Mouse (Mus musculus) neural tube, embryonic 12.5 days (tissue): Measurements from ENCODE around the gene Gpr19. TPM values are rescaled to one million over a fixed set of nuclear protein-coding genes. Genes with fewer than 3 reads are reported as not detected.

ENCODE experiments used
- ATAC-seq: fragments of 200-750 bp; cut with Nextera tagmentation; 2 replicates; pipeline ENCODE4 v1.8.0; 2017; ENCODE audit warnings: low read depth, mild to moderate bottlenecking, moderate TSS enrichment, moderate library complexity; ENCODE audit not compliant: low FRiP score
- H3K27ac ChIP-seq: fragments of 300-500 bp; sonication (generic); 2 replicates; pipeline ENCODE4 v1.5.1; 2016
- H3K27me3 ChIP-seq: fragments of 300-500 bp; sonication (generic); replicated peaks from 2 replicates; pipeline ENCODE4 v1.6.1; 2016; ENCODE audit warnings: mild to moderate bottlenecking
- H3K36me3 ChIP-seq: fragments of 300-500 bp; sonication (generic); 2 replicates; pipeline ENCODE4 v1.6.1; 2016; ENCODE audit warnings: mild to moderate bottlenecking
- H3K4me1 ChIP-seq: fragments of 300-500 bp; sonication (generic); 2 replicates; pipeline ENCODE4 v1.6.1; 2016
- H3K4me2 ChIP-seq: fragments of 300-500 bp; sonication (generic); replicated peaks from 2 replicates; pipeline ENCODE4 v1.6.1; 2016; ENCODE audit warnings: mild to moderate bottlenecking
- H3K4me3 ChIP-seq: fragments of 300-500 bp; sonication (generic); 2 replicates; pipeline ENCODE4 v1.5.1; 2016
- H3K9ac ChIP-seq: fragments of 300-500 bp; sonication (generic); 2 replicates; pipeline ENCODE4 v1.6.1; 2016; ENCODE audit warnings: mild to moderate bottlenecking
- H3K9me3 ChIP-seq: fragments of 300-500 bp; sonication (generic); 2 replicates; pipeline ENCODE4 v1.6.1; 2016; ENCODE audit warnings: mild to moderate bottlenecking
- WGBS: fragments of 180-500 bp; shearing (Covaris S2); methylation state at CpG from one replicate; pipeline ENCODE4 v1.1.7; 2016; 5-methylcytosine and 5-hydroxymethylcytosine counted together
- polyA plus RNA-seq: library from polyadenylated mRNA; unstranded; fragments of >200 nt; fragmentation: Nextera tagmentation; extraction: Ambion mirVana; gene quantifications from 2 replicates; pipeline ENCODE4 v1.2.1, GENCODE M21; 2016

The Gpr19 gene
- polyA plus RNA-seq, 1 experiment from 2014 or later: 35.7 TPM

- WGBS: under 1% methylated on average over 32 of the region's 32 CpGs
- ATAC-seq: no peak
Observed at GRCm38 (mm10) chr6:134921014-134921694, 22.8 kb upstream of the Gpr19 start.

GRCm38 (mm10) chr6:134920190-134921013 lies 22.0 kb upstream of the Gpr19 start, which contains the start of gene Cdkn1b:
Gene Cdkn1b, plus strand, starts transcription at chr6:134920401.
- no peaks in the 10 kb centered on the region for H3K9me3 ChIP-seq
- peak; percentile 93 for ATAC-seq
- H3K27ac ChIP-seq: peak within 1 kb of the TSS; percentile 86
- WGBS: under 1% methylated on average over 77 of the region's 77 CpGs
- H3K4me3 ChIP-seq: peak within 1 kb of the TSS; percentile 90
- H3K9ac ChIP-seq: peak within 1 kb of the TSS; percentile 87
- H3K27me3 ChIP-seq: no peaks in the 10 kb centered on the region
- peak within 1 kb of the TSS; percentile 93 for H3K4me2 ChIP-seq
- peaks cover 41% of the 10 kb centered on the region for H3K4me1 ChIP-seq
- no peaks in the 10 kb centered on the region for H3K36me3 ChIP-seq

More at GRCm38 (mm10) chr6:134921014-134921694, 22.8 kb upstream of the Gpr19 start:
- Histone ChIP-seq H3K4me2 (peak overlapping the region; percentile 93), H3K27ac (peak overlapping the region; percentile 86), H3K27me3 (no peaks in the 10 kb centered on the region), H3K4me3 (peak overlapping the region; percentile 90), H3K4me1 (peaks cover 42% of the 10 kb centered on the region), H3K9me3 (no peaks in the 10 kb centered on the region), H3K9ac (peak overlapping the region; percentile 87), H3K36me3 (no peaks in the 10 kb centered on the region)

DNA sequence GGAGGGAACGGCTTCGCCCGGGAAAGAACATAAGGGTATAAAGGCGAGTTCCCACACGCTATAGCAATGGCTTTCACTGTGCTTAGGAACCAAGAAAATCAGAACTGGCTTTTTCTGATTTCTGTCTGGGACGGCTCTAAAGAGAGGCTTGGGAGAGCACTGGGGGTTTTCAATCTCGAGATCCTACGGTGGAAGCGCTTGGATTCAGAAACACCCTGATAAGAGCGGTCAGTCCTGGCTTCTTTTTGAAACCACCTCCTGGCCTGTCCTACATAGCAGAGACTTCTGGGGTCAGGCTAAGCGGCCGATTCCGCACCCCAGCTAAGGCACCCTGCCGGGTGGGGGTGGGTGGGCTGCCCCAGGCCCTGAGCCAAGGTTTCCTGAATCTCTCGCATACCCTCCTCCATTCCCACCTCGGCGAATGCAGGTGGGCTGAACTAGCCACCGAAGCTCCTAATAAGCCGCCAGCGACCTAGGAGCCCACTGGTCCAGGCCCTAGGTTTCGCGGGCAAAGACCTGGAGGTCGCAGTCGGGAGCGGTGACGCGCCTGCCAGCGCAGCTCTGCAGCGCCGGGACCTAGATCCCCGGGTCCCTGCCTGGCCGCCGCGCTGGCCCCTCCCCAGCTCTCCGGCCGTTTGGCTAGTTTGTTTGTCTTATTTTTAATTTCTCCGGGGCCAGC lies 21.3 kb upstream of the Gpr19 start:
- Histone ChIP-seq H3K4me1 (peaks cover 39% of the 10 kb centered on the region), H3K4me2 (peak overlapping the region; percentile 93), H3K27ac (peak overlapping the region; percentile 86), H3K4me3 (peak overlapping the region; percentile 90), H3K36me3 (no peaks in the 10 kb centered on the region), H3K27me3 (no peaks in the 10 kb centered on the region), H3K9me3 (no peaks in the 10 kb centered on the region), H3K9ac (peak overlapping the region; percentile 87)
- WGBS: 3% methylated on average over 37 of the region's 37 CpGs
- ATAC-seq: peak; percentile 74

DNA sequence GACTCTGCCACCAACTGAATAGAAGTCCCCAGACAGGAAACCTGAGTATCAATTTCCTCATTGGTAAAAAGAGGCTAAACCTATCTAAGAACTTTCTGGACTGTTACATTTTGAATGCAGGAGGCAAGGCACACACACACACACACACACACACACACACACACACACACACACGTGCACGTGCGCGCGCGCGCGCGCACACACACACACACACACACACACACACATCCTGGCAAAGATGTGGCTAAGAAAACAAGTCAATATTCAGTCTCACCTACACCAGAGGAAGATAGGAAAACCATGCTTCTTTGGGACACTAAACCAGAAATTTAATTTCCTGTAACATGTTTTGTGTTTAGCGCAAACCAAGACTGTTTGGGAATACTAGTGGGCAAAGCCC lies 20.4 kb upstream of the Gpr19 start:
- Histone ChIP-seq H3K4me2 (no peak overlapping the region; the same call in 1 of the 2 replicates), H3K36me3 (no peaks in the 10 kb centered on the region), H3K27ac (no peak overlapping the region), H3K9ac (no peak overlapping the region), H3K4me1 (peaks cover 37% of the 10 kb centered on the region), H3K4me3 (no peak overlapping the region), H3K27me3 (no peaks in the 10 kb centered on the region), H3K9me3 (no peaks in the 10 kb centered on the region)
- ATAC-seq: no peak
- WGBS: 85% methylated on average over 10 of the region's 10 CpGs

DNA sequence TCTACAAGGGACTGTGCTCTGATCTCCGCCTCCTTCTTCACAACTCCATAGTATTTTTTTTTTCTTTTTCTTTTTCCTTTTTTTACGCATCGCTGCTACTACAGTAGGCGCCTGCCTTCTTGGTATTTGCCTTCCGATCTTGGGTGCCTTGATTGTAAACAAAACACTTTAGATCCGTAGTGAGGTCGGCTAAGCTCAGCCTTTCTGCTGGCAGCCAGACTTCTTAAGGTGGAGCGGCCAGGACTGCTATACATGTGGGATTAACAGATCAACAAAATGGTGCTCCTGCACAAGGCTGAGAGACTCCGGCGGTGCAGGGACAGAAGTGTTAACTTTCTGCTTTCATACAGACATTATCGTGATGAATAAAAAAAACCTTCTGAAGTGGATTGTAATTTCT lies 18.7 kb upstream of the Gpr19 start:
- Histone ChIP-seq H3K9ac (peak overlapping the region; percentile 35; the same call in 1 of the 2 replicates), H3K4me2 (peak overlapping the region; percentile 67), H3K4me1 (peaks cover 23% of the 10 kb centered on the region), H3K27me3 (no peaks in the 10 kb centered on the region), H3K9me3 (no peaks in the 10 kb centered on the region), H3K36me3 (no peaks in the 10 kb centered on the region), H3K4me3 (peak overlapping the region; percentile 38), H3K27ac (no peak overlapping the region)
- no peak for ATAC-seq
- 3% methylated on average over 11 of the region's 11 CpGs for WGBS

DNA sequence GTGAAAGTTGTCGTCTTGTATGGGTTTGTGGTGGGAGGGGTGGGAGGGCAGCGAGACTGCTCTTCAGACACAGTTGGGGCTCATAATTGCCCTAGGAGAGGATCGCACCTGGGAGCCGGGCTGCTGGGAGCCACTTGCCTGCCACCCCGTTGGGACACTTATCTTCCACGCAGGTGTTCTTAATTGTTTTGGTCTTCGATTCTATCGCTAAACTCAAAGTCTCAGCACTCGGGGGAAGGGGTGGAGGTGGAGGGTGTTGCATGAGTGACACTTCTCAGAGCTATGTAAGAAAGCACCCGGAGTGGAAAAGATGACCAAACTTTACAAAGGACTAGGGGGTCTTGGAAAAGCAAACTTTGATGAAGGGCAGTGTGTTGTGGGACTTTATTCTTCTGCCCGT lies 18.3 kb upstream of the Gpr19 start:
- H3K27ac ChIP-seq: no peak overlapping the region
- H3K4me2 ChIP-seq: peak overlapping the region; percentile 67

DNA sequence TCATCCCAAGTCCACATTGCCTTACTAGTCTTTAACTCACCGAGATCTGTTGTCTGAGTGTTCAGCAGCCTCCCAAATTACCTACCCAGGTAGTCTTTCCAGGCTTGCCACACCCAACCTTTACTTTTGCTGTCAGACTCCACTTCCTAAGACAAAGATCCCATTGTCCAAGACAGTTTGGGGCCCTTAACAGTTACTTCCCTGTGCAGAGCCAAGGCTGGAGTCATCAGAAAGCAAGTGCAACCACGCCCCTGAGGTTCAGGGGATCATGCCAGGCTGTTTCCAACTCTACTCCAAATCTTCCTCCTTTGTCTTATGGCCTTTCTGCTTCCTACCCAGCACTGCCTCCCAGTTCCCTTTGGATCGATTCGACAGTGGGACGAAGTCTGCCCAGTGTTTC lies 16.1 kb upstream of the Gpr19 start:
- 93% methylated on average over 5 of the region's 5 CpGs for WGBS
- Histone ChIP-seq H3K4me3 (no peak overlapping the region), H3K9me3 (no peaks in the 10 kb centered on the region), H3K27me3 (no peaks in the 10 kb centered on the region), H3K27ac (no peak overlapping the region), H3K36me3 (no peaks in the 10 kb centered on the region), H3K9ac (no peak overlapping the region), H3K4me2 (no peak overlapping the region), H3K4me1 (peaks cover 15% of the 10 kb centered on the region)
- no peak for ATAC-seq

More for the DNA sequence above, 18.3 kb upstream of the Gpr19 start:
- H3K36me3 ChIP-seq: no peaks in the 10 kb centered on the region
- no peaks in the 10 kb centered on the region for H3K9me3 ChIP-seq
- H3K9ac ChIP-seq: peak overlapping the region; percentile 35; the same call in 1 of the 2 replicates
- H3K4me3 ChIP-seq: peak overlapping the region; percentile 38
- H3K4me1 ChIP-seq: peaks cover 19% of the 10 kb centered on the region
- under 1% methylated on average over 11 of the region's 11 CpGs for WGBS
- no peak for ATAC-seq
- H3K27me3 ChIP-seq: no peaks in the 10 kb centered on the region

DNA sequence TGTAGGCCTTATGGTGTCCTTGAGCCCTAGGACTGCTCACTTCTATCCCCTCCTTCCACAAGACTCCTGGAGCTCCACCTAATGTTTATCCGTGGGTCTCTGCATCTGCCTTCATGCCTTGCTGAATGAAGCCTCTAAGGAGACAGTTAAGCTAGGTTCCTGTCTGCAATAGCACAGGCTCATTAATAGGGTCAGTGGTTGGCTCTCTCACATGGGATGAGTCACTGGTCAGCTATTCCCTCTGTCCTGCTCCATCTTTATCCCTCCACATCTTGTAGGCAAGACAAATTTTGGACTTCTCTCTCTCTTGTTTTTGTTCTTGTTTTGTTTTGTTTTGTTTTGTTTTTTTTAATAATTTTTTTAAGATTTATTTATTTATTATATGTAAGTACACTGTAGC lies 7.4 kb upstream of the Gpr19 start:
- no peaks in the 10 kb centered on the region for H3K27me3 ChIP-seq
- WGBS: 88% methylated on average over 1 of the region's 1 CpGs
- no peaks in the 10 kb centered on the region for H3K9me3 ChIP-seq
- no peak overlapping the region for H3K4me2 ChIP-seq
- no peak overlapping the region for H3K9ac ChIP-seq
- no peaks in the 10 kb centered on the region for H3K4me1 ChIP-seq
- ATAC-seq: no peak
- no peaks in the 10 kb centered on the region for H3K36me3 ChIP-seq
- H3K4me3 ChIP-seq: no peak overlapping the region
- H3K27ac ChIP-seq: no peak overlapping the region

DNA sequence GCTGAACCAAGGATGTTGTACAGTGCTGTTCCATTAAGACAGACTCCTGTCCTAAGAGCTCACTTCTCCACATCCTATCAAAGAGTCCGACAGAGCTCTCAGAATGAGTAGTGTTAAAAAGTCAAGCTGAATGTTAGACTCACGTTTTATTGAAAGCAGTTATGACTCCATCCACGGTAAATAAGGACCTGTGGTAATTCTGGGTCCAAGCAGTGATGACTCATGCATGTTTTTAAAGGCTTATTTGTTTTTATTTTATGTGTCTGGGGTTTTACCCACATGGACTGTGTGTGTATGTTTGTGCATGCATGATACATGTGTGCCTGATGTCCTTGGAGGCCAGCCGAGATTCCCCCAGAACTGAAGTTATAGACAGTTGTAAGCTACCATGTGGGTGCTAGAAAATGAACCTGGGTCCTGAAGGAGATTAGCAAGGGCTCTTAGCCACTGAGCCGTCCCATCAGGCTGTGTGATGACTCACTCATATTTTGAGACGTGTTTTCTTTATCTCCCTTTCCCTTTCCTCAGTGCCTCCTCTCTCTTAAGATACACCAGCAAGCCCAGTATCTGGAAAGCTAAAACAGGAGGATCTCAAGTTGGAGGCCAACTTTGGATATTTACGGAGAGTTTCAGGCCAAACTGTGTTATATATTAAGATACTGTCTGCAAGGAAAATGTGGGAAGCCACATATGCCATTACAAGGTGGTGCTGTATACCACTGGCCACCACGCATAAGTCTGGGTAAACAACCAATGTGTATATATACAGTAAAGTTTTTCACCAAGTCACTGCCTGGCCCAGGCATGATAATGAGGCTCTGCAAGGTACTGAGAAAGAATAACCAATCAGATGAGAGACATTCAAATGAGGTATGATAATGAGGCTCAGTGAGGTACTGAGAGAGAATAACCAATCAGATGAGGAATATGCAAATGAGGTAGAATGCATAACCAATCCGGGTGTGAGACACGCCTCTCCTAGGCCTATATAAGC lies 5.8 kb upstream of the Gpr19 start:
- no peak overlapping the region for H3K4me3 ChIP-seq
- no peak overlapping the region for H3K9ac ChIP-seq
- no peaks in the 10 kb centered on the region for H3K4me1 ChIP-seq
- ATAC-seq: no peak
- H3K9me3 ChIP-seq: no peaks in the 10 kb centered on the region
- no peaks in the 10 kb centered on the region for H3K36me3 ChIP-seq
- H3K27me3 ChIP-seq: no peaks in the 10 kb centered on the region
- 92% methylated on average over 10 of the region's 10 CpGs for WGBS
- H3K4me2 ChIP-seq: no peak overlapping the region
- no peak overlapping the region for H3K27ac ChIP-seq

DNA sequence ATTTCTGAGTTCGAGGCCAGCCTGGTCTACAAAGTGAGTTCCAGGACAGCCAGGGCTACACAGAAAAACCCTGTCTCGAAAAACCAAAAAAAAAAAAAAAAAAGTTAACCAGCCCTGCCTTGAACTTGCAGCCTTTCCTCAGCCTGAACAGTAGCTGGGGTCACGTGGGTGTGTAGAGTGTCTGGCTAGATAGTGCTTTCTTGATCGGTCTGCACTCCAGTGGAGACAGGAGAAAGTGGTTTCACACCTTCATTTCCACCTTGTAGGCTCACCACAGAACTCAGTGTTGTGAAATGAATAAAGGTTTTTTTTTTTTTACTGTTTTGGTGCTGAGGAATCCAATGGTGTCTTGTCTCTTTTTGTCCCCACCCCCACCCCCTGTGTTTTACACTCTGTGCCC lies 5.0 kb upstream of the Gpr19 start:
- Histone ChIP-seq H3K4me3 (no peak overlapping the region), H3K36me3 (no peaks in the 10 kb centered on the region), H3K9me3 (no peaks in the 10 kb centered on the region), H3K4me1 (no peaks in the 10 kb centered on the region), H3K27ac (no peak overlapping the region), H3K27me3 (no peaks in the 10 kb centered on the region), H3K9ac (no peak overlapping the region), H3K4me2 (no peak overlapping the region)
- no peak for ATAC-seq
- WGBS: 84% methylated on average over 4 of the region's 4 CpGs

DNA sequence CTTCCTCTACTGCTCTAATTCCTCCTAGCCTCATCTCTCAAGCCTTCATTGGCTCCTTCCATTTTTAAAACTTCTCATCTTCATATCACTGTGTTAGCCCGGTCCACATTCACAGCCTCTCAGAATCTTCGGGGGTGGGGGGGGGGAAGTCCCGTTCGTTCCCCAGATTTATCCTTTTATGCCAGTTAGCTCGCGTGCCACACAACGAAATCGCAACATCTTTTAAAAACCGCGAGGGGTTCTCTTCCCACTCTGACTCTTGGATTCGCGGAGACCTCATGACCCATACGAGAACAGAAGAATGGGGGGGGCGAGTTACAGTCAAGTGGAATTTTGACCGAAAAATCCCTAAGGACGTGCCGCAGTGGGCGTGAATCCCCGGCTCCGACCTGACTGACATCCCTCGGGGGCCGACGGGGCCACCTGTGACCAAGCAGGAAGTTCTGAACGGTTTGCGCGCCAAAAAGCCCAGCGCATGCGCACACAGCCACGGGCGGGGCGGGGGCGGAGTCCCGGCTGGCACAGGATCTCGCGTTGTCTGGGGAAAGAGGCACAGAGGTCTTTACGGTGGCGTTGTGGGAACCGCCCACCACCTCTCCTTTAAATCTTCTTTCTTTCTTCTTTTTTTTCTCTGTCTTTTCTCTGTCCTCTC lies 809 bp downstream of the Gpr19 start:
- peak; percentile 93 for ATAC-seq
- Histone ChIP-seq H3K27ac (peak overlapping the region; percentile 99), H3K36me3 (no peaks in the 10 kb centered on the region), H3K9me3 (no peaks in the 10 kb centered on the region), H3K4me2 (peak overlapping the region; percentile 75), H3K9ac (peak overlapping the region; percentile 82), H3K27me3 (no peaks in the 10 kb centered on the region), H3K4me1 (peaks cover 8% of the 10 kb centered on the region; the same call in 1 of the 2 replicates), H3K4me3 (peak overlapping the region; percentile 48)
- under 1% methylated on average over 38 of the region's 38 CpGs for WGBS
